Mouse (Mus musculus) heart, postnatal 0 days (tissue): ENCODE data around the gene Shc3.

ENCODE experiments used
- CTCF ChIP-seq: IDR thresholded peaks from 2 replicates; pipeline ENCODE4 v1.5.1; 2016; ENCODE audit warnings: antibody characterized with exemption, control low read depth, low read depth
- EP300 ChIP-seq: IDR thresholded peaks from 2 replicates; pipeline ENCODE4 v1.6.1; 2016; ENCODE audit warnings: antibody characterized with exemption, low read depth

GRCm38 (mm10) chr13:51466117-51466841, 102.9 kb downstream of the Shc3 start:
- TF ChIP-seq CTCF: no peak
- no peak for TF ChIP-seq EP300
